Mouse (Mus musculus) embryo, embryonic 9.5 days (tissue): ENCODE data around the gene H2al1a.
"Not testable (repeated sequence)": the region's sequence is repeated elsewhere in the genome, so short reads cannot be mapped to it uniquely, and the experiment has no call there.

Experiments used
- DNase-seq: peaks from one replicate; pipeline ENCODE4 v3.0.0-alpha.2; 2017; ENCODE audit errors: extremely low spot score

H2al1a gene

GRCm38 (mm10) chrX:11298957-11299356 lies at the start of gene H2al1a:
TSS of gene H2al1a (plus strand) at chrX:11299257.
- not testable (repeated sequence) for DNase-seq

- DNase-seq, result peak; percentile 8
Measured at GRCm38 (mm10) chrX:11250155-11250554, 48.9 kb upstream of the H2al1a start.

DNA sequence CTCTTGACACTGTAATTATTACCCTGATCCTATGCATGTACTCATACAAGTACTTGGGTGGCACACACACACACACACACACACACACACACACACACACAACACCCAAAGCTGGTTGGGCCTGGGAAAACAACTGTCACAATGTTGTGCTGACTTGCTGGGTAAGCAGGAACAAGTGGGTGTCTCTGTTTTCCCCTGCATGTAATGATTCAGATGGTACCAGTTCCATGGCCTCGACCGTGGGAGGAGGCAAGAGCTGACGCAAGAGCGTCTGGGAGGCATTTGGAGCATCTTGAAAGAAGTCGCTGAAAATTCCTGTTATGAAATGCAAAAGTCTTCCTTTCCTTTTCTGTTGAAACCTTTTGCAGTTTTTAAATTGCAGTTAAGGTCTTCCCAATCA lies 45.0 kb upstream of the H2al1a start:
- no peak for DNase-seq

DNA sequence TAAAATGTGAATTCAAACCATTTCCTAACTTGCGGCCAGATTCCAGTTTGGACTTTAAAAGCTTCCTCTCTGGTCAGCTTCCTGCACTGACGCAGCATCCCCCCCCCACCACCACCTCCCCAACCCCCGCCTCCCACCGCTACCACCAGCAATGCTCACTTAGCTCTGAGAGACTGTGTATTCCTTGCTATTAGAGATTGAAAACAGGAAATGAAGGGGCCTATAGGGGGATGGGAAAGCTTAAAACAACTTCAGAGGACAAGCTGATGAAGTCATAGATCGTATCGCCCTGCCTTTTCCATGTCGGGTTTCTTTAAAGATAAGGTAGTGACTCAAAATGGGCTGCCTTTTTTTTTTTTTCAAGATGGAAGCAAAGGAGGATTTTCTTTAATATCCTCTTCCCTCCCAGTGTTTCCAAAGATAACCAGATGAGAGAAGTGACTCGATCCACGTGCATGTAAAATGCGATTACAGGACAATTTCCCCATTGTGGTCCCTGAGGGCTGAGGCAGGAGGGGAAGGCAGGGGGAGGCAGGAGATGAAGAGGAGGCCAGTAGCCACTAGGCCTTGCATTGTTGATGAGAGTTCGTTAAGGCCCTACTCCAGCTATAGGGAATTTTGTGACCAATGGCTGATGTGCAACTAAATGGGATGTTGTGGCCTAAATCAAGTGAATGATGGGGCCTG lies 44.4 kb upstream of the H2al1a start:
- DNase-seq, result no peak

DNA sequence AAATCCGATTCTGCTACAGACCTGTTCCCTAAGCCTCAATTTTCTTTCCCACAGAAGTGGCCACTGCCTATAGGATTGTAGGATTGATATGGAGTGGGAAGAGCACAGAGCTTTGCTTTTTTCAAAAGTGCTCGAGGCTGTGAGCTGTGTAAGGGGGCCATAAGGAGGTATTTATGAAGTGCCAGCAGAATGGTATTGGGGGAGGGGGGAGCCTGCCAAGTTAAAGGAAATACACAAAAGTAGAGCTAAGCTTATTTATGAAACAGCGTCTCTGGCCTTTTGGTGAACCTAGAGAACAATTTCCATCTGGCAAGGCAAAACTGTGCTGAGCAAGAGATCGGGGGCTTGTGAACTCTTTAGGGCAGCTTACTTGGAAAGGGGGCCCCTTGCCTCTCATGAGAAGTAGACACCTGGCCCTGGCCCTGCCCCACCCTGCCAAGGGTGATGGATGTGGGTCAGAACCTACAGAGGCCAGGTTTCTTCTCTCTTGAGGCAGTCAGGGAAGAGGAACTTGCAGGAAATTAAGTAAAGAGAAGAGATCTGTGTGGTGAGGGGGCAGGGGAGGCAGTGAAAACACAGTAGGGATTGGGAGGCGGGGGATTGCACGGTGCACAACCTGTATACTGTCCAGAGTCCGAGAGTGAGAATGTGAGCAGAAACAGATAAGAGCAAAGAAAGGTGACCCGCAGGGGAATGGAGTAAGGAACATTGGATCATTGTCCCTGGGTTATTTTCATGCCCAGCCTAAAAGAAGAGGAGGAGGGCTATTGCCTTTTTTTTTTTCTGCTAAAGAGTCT lies 43.3 kb upstream of the H2al1a start:
- DNase-seq, result peak; percentile 14

GRCm38 (mm10) chrX:11264918-11265317 lies 34.1 kb upstream of the H2al1a start:
- no peak for DNase-seq

DNA sequence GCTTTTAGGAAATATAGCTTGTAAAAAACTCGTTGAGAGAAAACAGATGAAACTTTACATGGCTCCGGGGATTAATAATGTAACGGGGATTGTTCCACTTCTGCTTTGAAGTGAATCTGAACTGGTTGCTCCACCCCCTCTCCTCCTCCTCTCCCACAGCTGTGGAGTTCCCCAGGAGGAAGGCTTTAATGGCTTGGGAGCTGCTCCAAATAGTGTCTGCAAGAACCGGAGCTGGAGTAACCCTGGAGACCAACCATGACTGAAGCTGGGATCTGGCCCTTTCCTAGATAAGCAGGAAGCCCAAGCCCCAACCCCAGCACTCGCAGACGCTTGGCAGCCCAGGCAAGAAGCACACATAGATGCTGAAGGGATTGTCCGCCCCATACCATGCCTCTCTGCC lies 31.3 kb upstream of the H2al1a start:
- DNase-seq, result no peak

- DNase-seq, result no peak
Measured at GRCm38 (mm10) chrX:11269074-11269473, 30.0 kb upstream of the H2al1a start.

GRCm38 (mm10) chrX:11273190-11273589 lies 25.9 kb upstream of the H2al1a start:
- DNase-seq, result no peak

GRCm38 (mm10) chrX:11277083-11277482 lies 22.0 kb upstream of the H2al1a start:
- no peak for DNase-seq

- DNase-seq, result no peak
Measured at GRCm38 (mm10) chrX:11280741-11281140, 18.3 kb upstream of the H2al1a start.

- no peak for DNase-seq
Measured at GRCm38 (mm10) chrX:11288306-11288882, 10.7 kb upstream of the H2al1a start.

DNA sequence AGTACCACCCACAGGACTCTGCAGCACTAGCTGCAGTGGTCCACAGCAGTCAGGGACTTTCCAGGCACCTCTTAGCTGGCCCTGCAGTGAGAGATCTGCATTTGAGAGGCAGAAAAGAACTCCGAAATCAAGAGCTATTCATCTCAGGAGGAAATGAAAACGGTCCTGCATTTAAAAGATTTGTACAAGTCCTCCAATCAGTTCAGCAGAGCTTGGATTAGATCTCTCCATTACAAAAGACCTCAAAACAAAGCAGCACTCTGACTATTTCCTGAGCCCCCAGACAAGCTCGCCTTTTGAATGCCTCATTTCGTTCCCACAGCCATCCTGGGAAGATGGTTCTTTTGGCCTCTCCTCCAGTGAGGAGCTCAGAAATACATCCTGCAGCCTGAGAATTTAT lies 9.8 kb upstream of the H2al1a start:
- no peak for DNase-seq

DNA sequence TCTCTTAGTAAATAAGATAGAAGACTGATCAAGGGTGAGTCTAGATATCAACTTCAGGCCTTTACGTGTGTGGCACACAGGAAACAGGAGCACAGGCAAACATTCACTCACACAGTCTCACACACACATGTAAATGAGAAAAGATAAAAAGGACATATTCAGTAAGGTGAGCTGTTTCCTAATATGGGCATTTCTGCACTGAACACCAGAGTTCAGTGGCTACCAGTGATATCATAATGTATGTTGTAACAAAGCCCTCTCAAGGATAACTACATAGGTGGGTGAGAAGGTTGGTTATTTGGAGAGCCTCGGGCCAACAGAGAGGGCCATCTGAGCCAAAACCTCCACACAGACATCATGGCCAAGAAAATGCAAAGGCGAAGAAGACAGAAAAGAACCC lies 3.1 kb downstream of the H2al1a start, which contains the start of gene H2al1b:
H2al1b (plus strand) TSS at position 301 of the 400 bp plus-strand sequence.
- not testable (repeated sequence) for DNase-seq

DNA sequence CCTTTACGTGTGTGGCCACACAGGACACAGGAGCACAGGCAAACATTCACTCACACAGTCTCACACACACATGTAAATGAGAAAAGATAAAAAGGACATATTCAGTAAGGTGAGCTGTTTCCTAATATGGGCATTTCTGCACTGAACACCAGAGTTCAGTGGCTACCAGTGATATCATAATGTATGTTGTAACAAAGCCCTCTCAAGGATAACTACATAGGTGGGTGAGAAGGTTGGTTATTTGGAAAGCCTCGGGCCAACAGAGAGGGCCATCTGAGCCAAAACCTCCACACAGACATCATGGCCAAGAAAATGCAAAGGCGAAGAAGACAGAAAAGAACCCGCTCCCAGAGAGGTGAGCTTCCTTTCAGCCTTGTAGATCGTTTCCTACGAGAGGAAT lies 6.3 kb downstream of the H2al1a start, which contains the start of gene H2al1c:
H2al1c (plus strand) TSS at position 301 of the 400 bp plus-strand sequence.
- DNase-seq, result not testable (repeated sequence)

GRCm38 (mm10) chrX:11308524-11308923 lies 9.5 kb downstream of the H2al1a start, which contains the start of gene H2al1d:
TSS of gene H2al1d (plus strand) at chrX:11308824.
- DNase-seq, result not testable (repeated sequence)

DNA sequence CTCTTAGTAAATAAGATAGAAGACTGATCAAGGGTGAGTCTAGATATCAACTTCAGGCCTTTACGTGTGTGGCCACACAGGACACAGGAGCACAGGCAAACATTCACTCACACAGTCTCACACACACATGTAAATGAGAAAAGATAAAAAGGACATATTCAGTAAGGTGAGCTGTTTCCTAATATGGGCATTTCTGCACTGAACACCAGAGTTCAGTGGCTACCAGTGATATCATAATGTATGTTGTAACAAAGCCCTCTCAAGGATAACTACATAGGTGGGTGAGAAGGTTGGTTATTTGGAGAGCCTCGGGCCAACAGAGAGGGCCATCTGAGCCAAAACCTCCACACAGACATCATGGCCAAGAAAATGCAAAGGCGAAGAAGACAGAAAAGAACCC lies 12.6 kb downstream of the H2al1a start, which contains the start of gene H2al1e:
H2al1e (plus strand) TSS at position 301 of the 400 bp plus-strand sequence.
- not testable (repeated sequence) for DNase-seq

DNA sequence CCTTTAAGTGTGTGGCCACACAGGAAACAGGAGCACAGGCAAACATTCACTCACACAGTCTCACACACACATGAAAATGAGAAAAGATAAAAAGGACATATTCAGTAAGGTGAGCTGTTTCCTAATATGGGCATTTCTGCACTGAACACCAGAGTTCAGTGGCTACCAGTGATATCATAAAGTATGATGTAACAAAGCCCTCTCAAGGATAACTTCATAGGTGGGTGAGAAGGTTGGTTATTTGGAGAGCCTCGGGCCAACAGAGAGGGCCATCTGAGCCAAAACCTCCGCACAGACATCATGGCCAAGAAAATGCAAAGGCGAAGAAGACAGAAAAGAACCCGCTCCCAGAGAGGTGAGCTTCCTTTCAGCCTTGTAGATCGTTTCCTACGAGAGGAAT lies 15.8 kb downstream of the H2al1a start, which contains the start of gene H2al1f:
H2al1f (plus strand) TSS at position 301 of the 400 bp plus-strand sequence.
- DNase-seq, result not testable (repeated sequence)

DNA sequence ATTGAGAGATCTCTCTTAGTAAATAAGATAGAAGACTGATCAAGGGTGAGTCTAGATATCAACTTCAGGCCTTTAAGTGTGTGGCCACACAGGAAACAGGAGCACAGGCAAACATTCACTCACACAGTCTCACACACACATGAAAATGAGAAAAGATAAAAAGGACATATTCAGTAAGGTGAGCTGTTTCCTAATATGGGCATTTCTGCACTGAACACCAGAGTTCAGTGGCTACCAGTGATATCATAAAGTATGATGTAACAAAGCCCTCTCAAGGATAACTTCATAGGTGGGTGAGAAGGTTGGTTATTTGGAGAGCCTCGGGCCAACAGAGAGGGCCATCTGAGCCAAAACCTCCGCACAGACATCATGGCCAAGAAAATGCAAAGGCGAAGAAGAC lies 18.9 kb downstream of the H2al1a start, which contains the start of gene H2al1g:
H2al1g (plus strand) TSS at position 301 of the 400 bp plus-strand sequence.
- not testable (repeated sequence) for DNase-seq

GRCm38 (mm10) chrX:11321192-11321591 lies 22.1 kb downstream of the H2al1a start, which contains the start of gene H2al1h:
TSS of gene H2al1h (plus strand) at chrX:11321492.
- not testable (repeated sequence) for DNase-seq

GRCm38 (mm10) chrX:11324359-11324758 lies 25.3 kb downstream of the H2al1a start, which contains the start of gene H2al1i:
TSS of gene H2al1i (plus strand) at chrX:11324659.
- DNase-seq, result not testable (repeated sequence)

DNA sequence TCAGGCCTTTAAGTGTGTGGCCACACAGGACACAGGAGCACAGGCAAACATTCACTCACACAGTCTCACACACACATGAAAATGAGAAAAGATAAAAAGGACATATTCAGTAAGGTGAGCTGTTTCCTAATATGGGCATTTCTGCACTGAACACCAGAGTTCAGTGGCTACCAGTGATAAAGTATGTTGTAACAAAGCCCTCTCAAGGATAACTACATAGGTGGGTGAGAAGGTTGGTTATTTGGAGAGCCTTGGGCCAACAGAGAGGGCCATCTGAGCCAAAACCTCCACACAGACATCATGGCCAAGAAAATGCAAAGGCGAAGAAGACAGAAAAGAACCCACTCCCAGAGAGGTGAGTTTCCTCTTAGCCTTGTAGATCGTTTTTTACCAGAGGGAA lies 28.5 kb downstream of the H2al1a start, which contains the start of gene H2al1j:
H2al1j (plus strand) TSS at position 301 of the 400 bp plus-strand sequence.
- DNase-seq, result not testable (repeated sequence)
